Mouse (Mus musculus) heart, postnatal 10 days (tissue): ENCODE measurements around the gene Spag9. TPM values are rescaled to one million over a fixed set of nuclear protein-coding genes. Genes with fewer than 3 reads are reported as not detected.

Experiments used
- DNase-seq, 2 experiments: peaks; one replicate each; pipeline ENCODE4 v3.0.0; 2021
- intact Hi-C: fragments of 180-260 bp; cut with DNase I; formaldehyde crosslinking; loops from one replicate; pipeline ENCODE4 v1.15.1; 2025
- total RNA-seq, 2 experiments: library from RNA; stranded (reverse); gene quantifications; 2 replicates each; pipeline ENCODE4 v1.2.3; 2021

The Spag9 gene
- total RNA-seq, 2 experiments from 2014 or later: 165 TPM

GRCm38 (mm10) chr11:94127966-94128365 lies 132.1 kb downstream of the Spag9 start:
- peak; percentile 87 to 92 for DNase-seq
- intact Hi-C loops: loop anchor here (1.0 to 10.0 kb wide), 2 partner anchors 149 to 277 kb away; no protein-coding TSS in a partner anchor

- intact Hi-C loops: loop anchor here (1.0 to 10.0 kb wide), 2 partner anchors 149 to 276 kb away; no protein-coding TSS in a partner anchor
Measured at GRCm38 (mm10) chr11:94128506-94128905, 132.6 kb downstream of the Spag9 start.

DNA sequence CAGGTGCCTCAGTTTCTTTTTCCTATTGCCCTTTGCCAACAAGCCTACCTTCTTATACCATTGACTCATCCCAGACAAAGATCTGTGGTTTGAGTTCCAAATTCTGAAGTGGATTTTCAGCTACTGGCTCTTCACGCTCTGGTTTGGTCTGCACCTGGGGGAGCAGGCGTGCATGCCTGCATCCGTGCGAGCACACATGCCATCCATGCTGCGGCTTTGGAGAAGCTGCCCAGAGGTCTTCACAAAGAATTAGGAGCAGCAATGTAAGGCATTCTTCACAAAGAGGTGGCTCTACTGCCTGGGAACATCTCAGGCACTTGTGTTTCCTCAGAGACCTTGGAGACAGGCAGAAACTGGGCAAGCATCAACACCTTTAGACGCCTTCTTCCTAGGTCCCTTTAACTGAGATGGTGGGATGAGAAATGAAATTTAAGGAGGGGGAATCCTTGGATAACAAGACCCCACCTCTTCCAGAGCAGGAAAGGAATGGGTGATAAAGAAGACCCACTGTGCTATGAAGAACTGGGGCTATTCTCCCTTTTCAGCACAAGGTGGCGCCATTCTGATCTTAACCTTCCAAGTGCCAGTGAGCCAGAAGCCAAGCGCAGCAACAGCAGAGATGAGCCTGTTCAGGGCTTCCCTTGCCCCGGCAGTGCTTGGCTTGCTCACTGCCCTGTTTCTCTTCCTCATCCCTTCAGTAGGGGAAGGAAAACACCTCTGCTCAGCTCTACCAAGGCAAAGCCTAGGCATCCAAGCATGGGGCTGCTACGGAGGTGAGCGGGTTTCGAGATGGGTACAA lies 133.6 kb downstream of the Spag9 start:
- intact Hi-C loops: loop anchor here (1.0 to 10.0 kb wide), 3 partner anchors 97 to 358 kb away; partner anchors contain the start of gene Spata20
- DNase-seq: peak; percentile 71 to 79

More at GRCm38 (mm10) chr11:94128506-94128905, 132.6 kb downstream of the Spag9 start:
- DNase-seq: no peak

DNA sequence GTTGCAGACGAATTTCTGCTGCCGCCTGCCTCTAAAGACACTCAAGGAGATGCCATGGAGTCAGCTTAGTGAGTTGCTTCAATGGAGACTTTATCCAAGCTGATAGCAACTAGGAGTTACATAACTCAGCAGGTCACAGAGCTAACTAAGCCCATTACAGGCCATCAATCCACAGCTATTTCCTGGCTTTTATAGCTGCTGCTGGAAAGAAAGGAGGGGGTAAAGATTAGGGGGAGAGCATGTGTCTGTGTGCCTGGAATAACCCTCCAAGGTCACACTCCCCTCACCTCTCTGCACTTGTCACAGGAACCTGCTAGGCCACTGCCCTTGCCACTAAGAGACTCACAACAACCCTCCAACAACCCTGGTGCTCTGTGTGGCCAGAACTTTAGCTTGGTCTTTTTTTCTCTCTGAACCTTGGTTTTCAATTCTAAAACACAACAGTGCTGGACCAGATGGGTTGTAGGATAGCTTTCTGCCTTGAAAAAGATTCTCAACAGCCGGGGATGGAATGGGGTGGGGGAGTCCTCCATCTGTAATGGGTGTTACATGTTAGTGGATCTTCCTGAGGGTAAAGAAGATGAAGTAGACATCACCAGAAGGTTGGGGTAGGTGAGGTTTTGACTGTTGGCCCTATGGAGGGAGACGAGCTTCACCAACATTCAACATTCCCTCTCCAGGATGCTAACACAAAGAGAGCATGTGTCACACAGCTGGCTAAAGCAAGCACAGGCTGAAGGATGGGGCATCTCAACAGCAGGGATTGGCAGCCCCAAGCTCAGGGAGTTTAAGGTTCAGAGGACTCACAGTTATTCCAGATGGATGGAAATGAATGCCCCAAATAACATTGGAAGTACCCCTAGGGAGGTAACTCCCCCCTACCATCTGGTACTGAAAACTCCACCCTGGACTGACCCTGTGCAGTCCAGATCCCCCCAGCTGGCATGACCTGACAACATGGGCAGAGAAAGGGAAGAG lies 134.5 kb downstream of the Spag9 start:
- intact Hi-C loops: loop anchor here (5.0 kb wide), 1 partner anchor 357 kb away; the partner anchor contains the start of gene Spata20

GRCm38 (mm10) chr11:94133344-94133955 lies 137.6 kb downstream of the Spag9 start:
- intact Hi-C loops: loop anchor here (1.0 to 5.0 kb wide), 2 partner anchors 79 to 354 kb away; partner anchors contain the start of gene Spata20
- peak; percentile 93 to 96 for DNase-seq

More for the DNA sequence above, 134.5 kb downstream of the Spag9 start:
- DNase-seq: no peak

- intact Hi-C loops: loop anchor here (5.0 kb wide), 1 partner anchor 353 kb away; the partner anchor contains the start of gene Spata20
- peak; percentile 95 to 96 for DNase-seq
Measured at GRCm38 (mm10) chr11:94134076-94134838, 138.4 kb downstream of the Spag9 start.

DNA sequence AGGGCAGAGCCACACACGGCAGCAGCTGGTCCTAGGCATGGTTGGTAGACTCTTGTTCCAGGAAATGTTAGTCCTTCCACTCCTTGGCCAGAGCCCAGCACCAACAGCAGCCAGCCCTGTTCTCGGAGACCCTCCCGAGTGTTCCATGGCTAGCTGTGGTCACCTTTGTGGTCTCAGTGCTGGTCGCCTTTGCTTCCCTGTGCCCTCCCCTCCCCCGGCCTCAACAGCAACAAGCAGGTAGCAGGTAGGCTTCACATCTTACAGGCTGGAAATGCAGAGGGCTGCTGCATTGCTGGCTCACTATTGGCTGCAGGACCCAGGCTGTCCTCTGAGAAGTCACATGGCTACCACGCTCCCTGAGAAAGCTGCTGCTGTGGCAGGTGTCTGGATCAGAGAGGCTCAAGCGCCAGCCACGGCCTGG lies 139.7 kb downstream of the Spag9 start:
- peak; percentile 38 to 42 for DNase-seq
- intact Hi-C loops: no loop called here

GRCm38 (mm10) chr11:94136656-94137055 lies 140.8 kb downstream of the Spag9 start:
- peak; percentile 74 to 80 for DNase-seq
- intact Hi-C loops: no loop called here

- intact Hi-C loops: no loop called here
- DNase-seq: peak; percentile 74 to 78
Measured at GRCm38 (mm10) chr11:94137326-94138061, 141.6 kb downstream of the Spag9 start.

DNA sequence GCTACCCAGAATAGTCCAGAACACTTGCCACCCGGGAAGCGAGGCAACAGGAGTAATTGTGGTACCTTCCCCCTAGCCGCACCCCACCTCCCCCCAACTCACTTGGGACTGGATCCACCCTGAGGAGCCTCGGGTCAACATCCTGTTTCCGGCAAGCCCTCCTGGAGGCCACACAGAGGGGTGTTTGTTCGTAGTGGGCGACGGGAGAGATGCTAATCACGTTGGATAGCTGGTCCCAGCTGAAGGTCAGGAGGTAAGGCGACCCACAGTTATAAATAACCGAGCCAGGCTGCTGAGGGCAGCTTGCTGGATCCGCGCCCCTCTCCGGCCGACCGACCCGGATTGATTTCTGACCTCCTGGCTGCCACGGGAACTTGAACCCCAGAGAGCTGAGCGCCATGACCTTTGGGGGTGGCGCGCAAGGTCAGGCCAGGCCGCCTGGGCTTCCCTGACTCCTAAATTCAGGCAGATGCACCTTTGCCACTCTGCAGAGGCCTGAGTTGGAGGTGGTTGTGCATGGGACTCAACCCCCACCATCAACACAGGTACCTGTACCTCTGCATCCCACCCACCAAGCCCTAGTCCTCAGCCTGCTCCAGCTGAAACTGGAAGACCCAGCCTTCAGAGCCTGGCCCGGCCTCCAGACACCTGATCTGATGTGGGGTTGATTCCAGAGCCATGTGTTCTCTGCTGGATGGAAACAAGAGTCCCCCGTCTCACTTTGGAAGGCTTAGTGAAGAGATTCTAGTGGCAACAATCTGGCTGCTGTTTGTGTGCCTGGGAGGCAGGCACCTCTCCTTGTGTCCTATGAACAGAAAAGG lies 142.7 kb downstream of the Spag9 start:
- intact Hi-C loops: no loop called here
- DNase-seq: peak; percentile 58 to 64

DNA sequence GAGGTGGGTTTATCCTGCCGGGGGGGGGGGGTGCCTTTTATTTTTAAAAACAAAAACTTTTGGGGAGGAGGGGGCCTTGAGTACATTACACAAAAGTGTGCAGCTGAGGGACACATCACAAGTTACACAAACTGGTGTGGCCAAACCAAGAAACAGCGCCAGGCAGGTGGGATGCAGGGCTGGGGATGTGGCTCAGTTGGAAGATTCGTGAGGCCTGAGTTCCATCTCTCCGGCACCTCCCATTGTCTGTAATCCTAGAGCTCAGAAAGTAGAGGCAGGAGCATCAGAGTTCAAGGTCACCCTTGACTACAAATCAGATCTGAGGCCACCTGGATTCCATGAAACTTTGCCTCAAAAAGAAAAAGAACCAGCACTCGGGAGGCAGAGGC lies 143.3 kb downstream of the Spag9 start:
- DNase-seq: no peak
- intact Hi-C loops: no loop called here

DNA sequence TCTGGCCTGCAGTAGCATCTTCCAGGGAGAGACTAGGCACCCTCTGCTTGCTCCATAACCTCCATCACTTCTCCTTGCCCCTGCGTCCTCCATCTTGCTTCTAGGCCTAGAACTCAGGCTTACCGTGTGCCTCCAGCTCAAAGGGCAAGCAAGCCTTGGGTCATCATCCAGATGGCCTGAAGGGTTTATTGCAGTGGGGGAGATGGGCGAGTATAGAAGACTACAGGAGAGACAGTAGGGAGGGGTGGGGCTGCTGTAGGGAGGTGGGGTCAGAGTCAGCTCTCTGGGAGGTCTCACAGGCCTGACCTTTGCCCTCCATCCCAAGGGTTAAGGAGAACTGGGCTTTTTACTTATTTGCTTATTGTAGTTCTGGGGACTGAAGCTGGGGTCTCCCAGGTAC lies 144.6 kb downstream of the Spag9 start:
- no peak for DNase-seq
- intact Hi-C loops: no loop called here

DNA sequence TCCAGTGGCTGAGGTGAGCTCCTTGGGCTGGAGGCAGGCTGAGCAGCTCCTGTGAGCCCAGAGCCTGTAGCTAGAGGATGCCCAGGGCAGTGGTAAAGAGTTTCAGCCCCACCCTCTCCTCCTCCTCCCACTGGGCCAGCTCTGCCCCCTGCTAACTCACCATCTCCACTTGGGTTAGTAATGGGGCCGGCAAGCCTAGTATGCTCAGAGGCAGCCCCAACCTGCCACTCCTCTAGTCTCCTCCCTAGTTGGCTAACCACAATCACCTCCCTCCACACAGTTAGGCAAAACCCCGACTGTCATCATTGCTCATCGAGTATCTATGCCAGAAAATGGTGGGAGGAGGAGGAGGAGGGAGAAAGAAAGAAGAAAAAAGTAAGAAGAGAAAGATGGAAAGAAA lies 145.7 kb downstream of the Spag9 start:
- intact Hi-C loops: no loop called here
- no peak for DNase-seq

DNA sequence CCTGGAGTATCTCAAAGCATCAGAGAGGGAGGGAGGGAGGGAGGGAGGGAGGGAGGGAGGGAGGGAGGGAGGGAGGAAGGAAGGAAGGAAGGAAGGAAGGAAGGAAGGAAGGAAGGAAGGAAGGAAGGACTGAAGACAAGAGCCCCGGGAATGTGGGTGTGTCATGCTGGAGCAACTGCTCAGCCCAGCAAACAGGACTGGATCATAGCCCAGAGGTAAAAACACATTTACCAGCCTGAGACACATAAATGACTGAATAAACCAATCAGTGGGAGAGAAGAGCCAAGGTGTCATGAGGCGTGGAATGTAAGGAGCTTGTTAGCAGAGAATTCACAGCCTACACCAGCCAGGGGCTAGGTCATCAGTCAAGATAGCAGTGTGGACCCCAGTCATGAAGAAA lies 147.4 kb downstream of the Spag9 start:
- intact Hi-C loops: no loop called here

GRCm38 (mm10) chr11:94144771-94145539 lies 149.1 kb downstream of the Spag9 start:
- DNase-seq: peak; percentile 87 to 91
- intact Hi-C loops: no loop called here

More for the DNA sequence above, 147.4 kb downstream of the Spag9 start:
- no peak for DNase-seq

DNA sequence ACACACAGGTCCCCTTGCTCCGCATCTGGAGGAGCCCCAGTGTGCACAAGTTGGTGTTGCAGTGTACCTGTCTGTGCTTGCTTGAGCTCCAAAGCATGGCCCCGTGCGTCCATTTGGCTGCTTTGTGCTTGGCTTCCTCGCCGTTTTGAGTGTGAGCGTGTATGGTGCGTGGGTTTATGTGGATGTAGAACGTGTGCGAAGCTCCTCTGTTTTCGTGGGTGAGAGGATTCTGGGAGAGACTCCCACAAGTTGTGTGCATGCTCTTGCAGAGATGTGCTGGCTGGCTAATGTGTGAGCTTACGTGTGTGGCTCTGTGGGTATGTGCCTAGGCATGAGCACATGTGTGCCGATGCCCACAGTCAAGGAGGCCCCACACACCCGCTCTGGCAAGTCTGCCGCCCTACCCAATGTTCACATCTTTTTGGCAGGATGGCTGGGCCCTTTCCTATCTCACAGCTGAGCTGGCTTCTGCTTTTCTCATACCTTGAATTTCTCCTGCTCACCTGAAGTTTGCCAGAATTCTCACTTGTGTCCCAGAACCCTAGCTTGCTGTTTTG lies 150.2 kb downstream of the Spag9 start:
- intact Hi-C loops: no loop called here
- DNase-seq: no peak
